Mouse (Mus musculus) forebrain, embryonic 12.5 days (tissue): Measurements from ENCODE around the gene Rxrg. TPM values are rescaled to one million over a fixed set of nuclear protein-coding genes. Genes with fewer than 3 reads are reported as not detected.

Experiments used
- ATAC-seq: fragments of 200-750 bp; cut with Nextera tagmentation; 2 replicates; pipeline ENCODE4 v1.8.0; 2017; ENCODE audit warnings: moderate TSS enrichment; ENCODE audit not compliant: low FRiP score
- H3K27ac ChIP-seq: fragments of 300-500 bp; sonication (generic); 2 replicates; pipeline ENCODE4 v1.5.1; 2016; ENCODE audit warnings: mild to moderate bottlenecking
- H3K27me3 ChIP-seq: fragments of 300-500 bp; sonication (generic); 2 replicates; pipeline ENCODE4 v1.6.1; 2016; ENCODE audit warnings: mild to moderate bottlenecking
- H3K36me3 ChIP-seq: fragments of 300-500 bp; sonication (generic); replicated peaks from 2 replicates; pipeline ENCODE4 v1.6.1; 2016; ENCODE audit warnings: mild to moderate bottlenecking
- H3K4me1 ChIP-seq: fragments of 300-500 bp; sonication (generic); 2 replicates; pipeline ENCODE4 v1.6.1; 2016
- H3K4me2 ChIP-seq: fragments of 300-500 bp; sonication (generic); 2 replicates; pipeline ENCODE4 v1.6.1; 2016; ENCODE audit warnings: mild to moderate bottlenecking, moderate library complexity
- H3K4me3 ChIP-seq: fragments of 300-500 bp; sonication (generic); replicated peaks from 2 replicates; pipeline ENCODE4 v1.5.1; 2016; ENCODE audit warnings: mild to moderate bottlenecking
- H3K9ac ChIP-seq: fragments of 300-500 bp; sonication (generic); 2 replicates; pipeline ENCODE4 v1.6.1; 2016; ENCODE audit warnings: mild to moderate bottlenecking
- H3K9me3 ChIP-seq: fragments of 300-500 bp; sonication (generic); 2 replicates; pipeline ENCODE4 v1.6.1; 2016
- WGBS: fragments of 180-500 bp; shearing (Covaris S2); methylation state at CpG from one replicate; pipeline ENCODE4 v1.1.7; 2016; 5-methylcytosine and 5-hydroxymethylcytosine counted together
- polyA plus RNA-seq: library from polyadenylated mRNA; unstranded; fragments of >200 nt; fragmentation: Nextera tagmentation; extraction: Ambion mirVana; gene quantifications from 2 replicates; pipeline ENCODE4 v1.2.1, GENCODE M21; 2016

The Rxrg gene
- polyA plus RNA-seq = 3.1 and 3.8 TPM in 2 replicates

DNA sequence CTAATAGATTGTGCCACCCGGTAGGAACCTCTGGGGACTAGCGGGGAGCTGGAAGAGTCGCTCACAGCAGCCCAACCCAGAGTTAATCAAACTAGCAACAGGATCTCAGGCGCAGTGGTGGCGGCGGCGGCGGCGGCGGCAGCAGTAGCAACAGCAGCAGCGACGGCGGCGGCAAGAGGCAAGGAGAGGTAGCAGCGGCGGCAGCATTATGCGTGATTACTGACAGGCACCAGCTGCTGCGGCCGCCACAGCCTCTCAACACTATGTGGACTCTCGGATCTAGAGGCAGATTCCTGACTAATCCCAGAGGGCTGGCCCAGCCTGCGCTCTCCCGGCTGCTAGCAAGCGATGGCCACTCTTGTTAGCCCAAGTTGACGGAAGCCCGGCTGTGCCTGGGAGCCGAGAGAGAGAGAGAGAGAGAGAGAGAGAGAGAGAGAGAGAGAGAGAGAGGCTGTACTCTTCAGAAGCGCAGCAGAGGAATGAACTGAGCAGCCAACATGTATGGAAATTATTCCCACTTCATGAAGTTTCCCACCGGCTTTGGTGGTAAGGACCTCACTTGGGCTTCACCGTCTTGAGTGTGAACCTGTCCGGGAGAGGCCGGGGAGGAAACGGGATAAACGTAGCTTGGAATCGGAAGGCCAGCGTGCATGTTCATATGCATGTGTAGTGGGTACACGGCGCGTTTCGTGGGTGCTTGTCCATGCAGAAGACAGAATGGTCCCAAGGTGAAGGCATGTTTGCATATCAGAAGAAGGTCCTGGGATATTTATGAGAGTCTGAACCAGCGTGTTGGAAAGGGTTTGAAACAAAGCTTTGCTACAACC is at the start of gene Rxrg:
Rxrg (plus strand) TSS at position 130 of the 827 bp plus-strand sequence.
- Histone ChIP-seq H3K4me1 (peaks cover 27% of the 10 kb centered on the region), H3K9me3 (no peaks in the 10 kb centered on the region), H3K27me3 (peaks cover 59% of the 10 kb centered on the region)

GRCm38 (mm10) chr1:167549324-167549723 is 48.9 kb upstream of the Rxrg start:
- Histone ChIP-seq H3K4me3 (no peak overlapping the region), H3K4me1 (no peaks in the 10 kb centered on the region; the same call in 1 of the 2 replicates), H3K4me2 (no peak overlapping the region), H3K36me3 (no peaks in the 10 kb centered on the region), H3K9me3 (no peaks in the 10 kb centered on the region), H3K27ac (no peak overlapping the region), H3K27me3 (no peaks in the 10 kb centered on the region), H3K9ac (no peak overlapping the region)
- WGBS = 78% methylated on average over 6 of the region's 6 CpGs
- ATAC-seq = no peak

More for the DNA sequence above, at the start of gene Rxrg:
- H3K4me2 ChIP-seq = peak within 1 kb of the TSS; percentile 83
- peak within 1 kb of the TSS; percentile 2; the same call in 1 of the 2 replicates for H3K27ac ChIP-seq
- under 1% methylated on average over 40 of the region's 40 CpGs for WGBS
- ATAC-seq = peak; percentile 91
- no peaks in the 10 kb centered on the region for H3K36me3 ChIP-seq
- H3K9ac ChIP-seq = peak within 1 kb of the TSS; percentile 57
- H3K4me3 ChIP-seq = peak within 1 kb of the TSS; percentile 43

GRCm38 (mm10) chr1:167551601-167552000 is 46.6 kb upstream of the Rxrg start:
- H3K4me1 ChIP-seq = no peaks in the 10 kb centered on the region; the same call in 1 of the 2 replicates
- H3K4me2 ChIP-seq = no peak overlapping the region
- no peak overlapping the region for H3K27ac ChIP-seq
- no peak overlapping the region for H3K9ac ChIP-seq
- no peaks in the 10 kb centered on the region for H3K36me3 ChIP-seq
- WGBS = 54% methylated on average over 5 of the region's 5 CpGs
- no peaks in the 10 kb centered on the region for H3K9me3 ChIP-seq
- no peaks in the 10 kb centered on the region for H3K27me3 ChIP-seq
- no peak overlapping the region for H3K4me3 ChIP-seq
- no peak for ATAC-seq

DNA sequence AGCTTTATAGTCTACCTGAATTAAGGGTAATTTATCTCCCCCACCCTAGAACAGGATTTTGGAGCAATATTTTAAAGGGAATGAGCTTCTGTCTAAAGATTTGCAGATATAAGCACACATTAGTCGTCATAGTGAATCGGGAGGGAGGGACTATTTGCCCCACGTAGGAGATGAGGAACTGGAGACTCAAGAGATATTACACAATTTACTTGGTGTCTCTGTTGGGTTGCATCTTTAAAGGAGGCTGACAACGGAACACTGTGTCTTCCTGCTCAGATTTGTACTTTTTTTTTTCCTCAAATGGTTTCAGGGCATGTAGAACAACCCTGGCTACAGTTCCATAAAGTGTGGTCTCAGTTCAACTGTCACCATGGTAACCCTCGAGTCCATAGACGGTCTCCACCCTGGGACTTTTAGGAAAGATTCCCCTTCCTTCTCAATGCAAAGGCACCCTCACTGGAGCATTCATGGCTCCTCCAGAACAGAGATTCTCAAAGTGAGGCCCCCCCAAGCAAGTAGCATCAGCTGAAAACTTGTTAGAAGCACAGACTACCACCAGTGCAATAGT is 44.1 kb upstream of the Rxrg start:
- ATAC-seq = no peak
- Histone ChIP-seq H3K9me3 (no peaks in the 10 kb centered on the region), H3K27me3 (no peaks in the 10 kb centered on the region), H3K4me3 (no peak overlapping the region), H3K9ac (no peak overlapping the region), H3K36me3 (no peaks in the 10 kb centered on the region), H3K4me1 (no peaks in the 10 kb centered on the region; the same call in 1 of the 2 replicates), H3K27ac (no peak overlapping the region), H3K4me2 (no peak overlapping the region)
- WGBS = 77% methylated on average over 6 of the region's 6 CpGs

- 83% methylated on average over 2 of the region's 2 CpGs for WGBS
Observed at GRCm38 (mm10) chr1:167566571-167566970, 31.6 kb upstream of the Rxrg start.

DNA sequence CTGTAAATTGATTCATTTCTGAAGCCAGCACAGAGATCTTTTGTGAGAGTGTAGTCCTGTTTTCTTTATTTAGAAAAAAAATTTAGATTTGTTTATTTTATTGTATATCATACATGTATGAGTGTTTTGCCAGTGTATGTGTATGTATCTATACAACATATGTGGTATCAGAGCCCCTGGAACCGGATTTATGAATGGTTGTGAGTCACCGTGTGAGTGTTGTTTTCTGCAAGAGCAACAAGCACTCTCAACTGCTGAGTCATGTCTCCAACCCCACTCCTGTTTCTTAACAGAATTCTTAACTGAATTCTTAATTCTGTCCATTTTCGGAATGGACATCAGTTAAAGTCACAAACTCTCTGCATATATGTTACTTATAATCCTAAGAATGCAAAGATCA is 19.1 kb upstream of the Rxrg start:
- WGBS = 79% methylated on average over 3 of the region's 3 CpGs
- no peak overlapping the region for H3K9ac ChIP-seq
- no peaks in the 10 kb centered on the region for H3K27me3 ChIP-seq

More at GRCm38 (mm10) chr1:167566571-167566970, 31.6 kb upstream of the Rxrg start:
- no peak overlapping the region for H3K4me3 ChIP-seq
- no peaks in the 10 kb centered on the region for H3K27me3 ChIP-seq
- H3K4me2 ChIP-seq = no peak overlapping the region
- H3K4me1 ChIP-seq = 0 out of 2 replicates have a peak, but pooled peaks cover 14% of the 10 kb centered on the region
- ATAC-seq = 0 out of 2 replicates have a peak, but pooled peaks have one; percentile 17
- no peaks in the 10 kb centered on the region for H3K36me3 ChIP-seq
- H3K27ac ChIP-seq = no peak overlapping the region
- H3K9me3 ChIP-seq = no peaks in the 10 kb centered on the region
- no peak overlapping the region for H3K9ac ChIP-seq

DNA sequence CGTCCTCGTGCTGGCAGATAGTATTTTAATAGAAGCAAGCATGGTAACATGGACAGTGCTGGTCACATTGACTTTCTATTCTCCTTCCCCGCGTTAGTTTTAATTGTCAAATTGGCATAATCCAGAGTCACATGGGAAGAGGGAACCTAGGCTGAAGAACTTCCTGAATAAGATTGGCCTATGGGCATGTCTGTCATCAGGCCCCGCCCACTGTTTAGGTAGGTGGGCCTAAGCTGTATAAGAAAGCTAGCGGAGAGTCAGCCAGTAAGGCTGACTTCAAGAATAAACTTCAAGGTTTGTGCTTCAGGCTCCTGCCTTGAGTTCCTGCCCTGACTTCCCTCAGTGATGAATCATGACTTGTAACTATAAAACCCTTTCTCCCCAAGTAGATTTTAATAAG is 15.0 kb upstream of the Rxrg start:
- WGBS = 62% methylated on average over 6 of the region's 6 CpGs
- Histone ChIP-seq H3K36me3 (no peaks in the 10 kb centered on the region), H3K27me3 (peaks cover 6% of the 10 kb centered on the region; the same call in 1 of the 2 replicates), H3K27ac (no peak overlapping the region), H3K4me3 (no peak overlapping the region), H3K9ac (no peak overlapping the region), H3K4me1 (peaks cover 15% of the 10 kb centered on the region), H3K4me2 (no peak overlapping the region), H3K9me3 (no peaks in the 10 kb centered on the region)
- no peak for ATAC-seq

More for the DNA sequence above, 19.1 kb upstream of the Rxrg start:
- Histone ChIP-seq H3K9me3 (no peaks in the 10 kb centered on the region), H3K4me1 (peaks cover 8% of the 10 kb centered on the region), H3K36me3 (no peaks in the 10 kb centered on the region), H3K4me3 (no peak overlapping the region), H3K27ac (no peak overlapping the region), H3K4me2 (no peak overlapping the region)
- no peak for ATAC-seq

DNA sequence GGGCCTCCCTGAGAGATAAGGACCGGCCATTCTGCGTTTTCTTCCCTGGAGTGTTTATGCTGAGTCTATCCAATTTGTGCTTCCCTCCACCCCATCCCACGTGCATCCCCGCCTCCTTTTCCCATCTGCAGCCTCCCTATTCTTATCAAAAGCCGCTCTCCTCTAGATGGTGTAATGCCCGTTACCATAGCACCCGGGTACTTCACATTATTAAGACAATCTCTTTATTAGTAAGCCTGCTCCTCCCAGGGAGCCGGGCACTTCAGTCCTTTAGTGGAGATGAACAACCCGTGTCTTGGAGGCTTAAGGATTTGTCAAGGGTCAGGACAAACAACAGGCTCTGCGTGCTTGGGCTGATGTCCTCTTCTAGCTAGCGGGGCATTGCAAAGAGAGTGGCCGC is 14.3 kb upstream of the Rxrg start:
- Histone ChIP-seq H3K36me3 (no peaks in the 10 kb centered on the region), H3K4me3 (no peak overlapping the region), H3K27me3 (peaks cover 11% of the 10 kb centered on the region; the same call in 1 of the 2 replicates), H3K9ac (no peak overlapping the region), H3K4me2 (peak overlapping the region; percentile 26), H3K27ac (no peak overlapping the region), H3K4me1 (peaks cover 15% of the 10 kb centered on the region), H3K9me3 (no peaks in the 10 kb centered on the region)
- 17% methylated on average over 12 of the region's 12 CpGs for WGBS
- ATAC-seq = peak; percentile 84

GRCm38 (mm10) chr1:167588747-167589558 is 9.2 kb upstream of the Rxrg start:
- H3K9me3 ChIP-seq = no peaks in the 10 kb centered on the region
- H3K9ac ChIP-seq = no peak overlapping the region
- peaks cover 9% of the 10 kb centered on the region for H3K4me1 ChIP-seq
- no peak overlapping the region for H3K4me3 ChIP-seq
- peaks cover 16% of the 10 kb centered on the region for H3K27me3 ChIP-seq
- WGBS = 89% methylated on average over 16 of the region's 16 CpGs
- no peak for ATAC-seq
- H3K27ac ChIP-seq = no peak overlapping the region
- no peak overlapping the region for H3K4me2 ChIP-seq
- no peaks in the 10 kb centered on the region for H3K36me3 ChIP-seq

DNA sequence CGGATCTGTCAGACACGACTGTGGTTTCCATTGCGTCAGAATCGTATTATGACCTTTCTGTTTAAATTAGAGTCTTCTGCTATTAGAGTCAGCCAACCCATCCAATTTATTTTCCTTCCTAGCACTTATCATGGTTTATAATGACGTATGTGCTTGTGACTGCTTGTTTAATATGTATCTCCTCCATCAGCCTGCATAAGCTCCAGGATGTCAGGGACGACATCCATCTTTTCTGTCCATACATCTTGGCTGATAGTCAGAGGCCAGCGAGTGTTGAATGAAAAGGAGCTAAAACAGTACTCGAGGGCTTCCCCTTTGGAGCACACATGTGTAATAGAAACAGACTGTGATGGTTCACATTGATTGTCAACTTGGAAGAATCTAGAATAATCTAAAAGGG is 6.0 kb upstream of the Rxrg start:
- Histone ChIP-seq H3K27ac (no peak overlapping the region), H3K9me3 (no peaks in the 10 kb centered on the region), H3K36me3 (no peaks in the 10 kb centered on the region), H3K4me2 (no peak overlapping the region), H3K9ac (no peak overlapping the region), H3K4me3 (no peak overlapping the region), H3K4me1 (no peaks in the 10 kb centered on the region), H3K27me3 (peaks cover 22% of the 10 kb centered on the region)
- no peak for ATAC-seq
- WGBS = 86% methylated on average over 8 of the region's 8 CpGs

DNA sequence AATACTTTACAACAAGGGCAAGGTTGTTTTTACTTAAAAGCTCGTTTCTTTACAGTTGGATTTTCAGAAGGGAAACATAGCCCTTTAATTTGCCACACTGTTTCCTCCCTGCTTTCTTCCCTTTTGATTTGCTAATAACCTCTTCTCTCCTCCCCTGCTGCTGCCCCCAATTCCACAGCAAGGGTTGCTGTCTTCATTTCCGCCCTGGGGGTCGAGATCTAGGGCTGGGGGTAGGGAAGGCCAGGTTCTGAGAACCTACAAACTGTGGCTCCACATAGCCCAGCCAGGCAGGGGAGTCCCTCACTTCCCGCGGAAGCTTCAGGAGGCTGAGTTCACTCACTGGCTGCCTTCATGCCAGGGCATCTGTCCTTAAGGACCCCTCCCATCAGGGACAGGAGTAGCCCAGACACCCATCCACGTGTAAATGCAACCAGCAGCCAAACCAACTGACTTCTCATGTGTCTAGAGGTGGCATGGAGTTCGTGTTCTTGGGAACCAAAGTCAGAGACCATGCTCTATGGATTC is 1.1 kb downstream of the Rxrg start:
- H3K4me3 ChIP-seq = no peak overlapping the region; the same call in 1 of the 2 replicates
- H3K9ac ChIP-seq = no peak overlapping the region
- no peak overlapping the region for H3K27ac ChIP-seq
- peaks cover 58% of the 10 kb centered on the region for H3K27me3 ChIP-seq
- no peaks in the 10 kb centered on the region for H3K9me3 ChIP-seq
- 13% methylated on average over 7 of the region's 7 CpGs for WGBS
- H3K4me1 ChIP-seq = peaks cover 27% of the 10 kb centered on the region
- peak overlapping the region; percentile 83 for H3K4me2 ChIP-seq
- H3K36me3 ChIP-seq = no peaks in the 10 kb centered on the region
- no peak for ATAC-seq
